Mouse (Mus musculus) cerebellum, adult 18-20 months (tissue): ENCODE measurements at regions not wholly inside any gene's neighbourhood (a gene's known extent, or its start where the extent isn't known, plus 50 kb on each side); places are given as distances from the start of the nearest gene placed in this dataset.

Experiments used
- DNase-seq, 2 experiments: peaks; one replicate each; pipeline ENCODE4 v3.0.0; 2021

DNA sequence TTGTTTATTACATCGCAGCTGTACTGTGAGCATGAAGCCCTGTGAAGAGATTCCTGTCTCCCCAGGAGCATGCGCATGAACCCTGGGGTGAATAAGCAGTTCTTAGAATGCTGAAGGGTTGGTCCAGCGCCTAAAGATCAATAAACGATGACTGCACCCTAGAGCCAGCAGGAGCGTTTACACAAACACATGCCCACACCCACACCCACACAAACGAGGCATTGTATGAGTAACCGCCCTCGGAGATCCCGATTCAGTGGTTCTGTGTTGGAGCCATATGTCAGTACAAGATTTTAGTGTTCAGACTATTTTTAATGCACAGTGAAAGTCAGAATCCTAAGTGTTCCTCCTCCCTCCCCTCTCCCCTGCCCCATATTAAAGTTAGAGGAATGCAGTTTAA lies 57.3 kb downstream of the Edn1 start:
- no peak for DNase-seq

DNA sequence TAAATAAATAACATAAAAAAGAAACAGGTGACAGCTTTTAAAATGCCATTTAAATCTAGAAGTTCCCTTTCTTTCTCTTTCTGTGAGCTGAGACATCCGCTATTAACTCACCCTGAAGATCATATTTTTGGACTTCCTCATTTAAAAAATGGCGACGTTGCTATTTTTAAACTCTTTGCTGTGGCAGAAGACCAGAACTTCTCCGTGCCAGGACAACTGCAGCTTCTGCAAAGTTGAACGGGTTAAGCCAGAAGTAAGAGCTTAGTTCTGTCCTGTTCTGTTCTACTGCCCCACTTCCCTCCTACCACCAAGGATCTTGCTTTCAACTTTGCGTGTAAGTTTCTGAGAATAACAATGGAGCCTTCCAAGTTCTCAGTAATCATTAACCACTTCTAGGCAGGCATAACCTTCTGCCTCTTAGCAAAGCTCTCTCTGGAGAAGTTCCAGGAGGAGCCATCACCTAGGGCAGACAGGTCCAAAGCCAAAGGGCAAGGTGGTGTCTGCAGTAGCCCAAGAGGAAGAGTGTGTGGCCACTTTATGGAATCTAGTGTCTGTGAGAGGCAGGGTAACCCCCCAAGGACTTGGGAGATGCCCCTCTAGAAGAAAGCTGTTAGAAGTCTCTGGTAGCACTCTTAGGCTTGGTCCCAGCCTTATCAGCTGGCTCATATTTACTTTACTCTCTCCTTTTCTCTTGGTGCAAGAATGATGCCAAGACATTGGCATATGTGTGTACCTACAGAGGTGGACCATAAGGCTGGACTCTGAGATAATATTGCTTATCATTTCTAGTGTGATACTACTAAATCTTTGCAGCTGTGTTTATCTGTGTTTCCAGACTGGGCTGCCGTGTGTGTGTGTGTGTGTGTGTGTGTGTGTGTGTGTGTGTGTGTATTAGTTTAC lies 66.6 kb downstream of the Edn1 start:
- DNase-seq: no peak

GRCm38 (mm10) chr13:42369826-42370225 lies 68.5 kb downstream of the Edn1 start:
- DNase-seq: no peak

DNA sequence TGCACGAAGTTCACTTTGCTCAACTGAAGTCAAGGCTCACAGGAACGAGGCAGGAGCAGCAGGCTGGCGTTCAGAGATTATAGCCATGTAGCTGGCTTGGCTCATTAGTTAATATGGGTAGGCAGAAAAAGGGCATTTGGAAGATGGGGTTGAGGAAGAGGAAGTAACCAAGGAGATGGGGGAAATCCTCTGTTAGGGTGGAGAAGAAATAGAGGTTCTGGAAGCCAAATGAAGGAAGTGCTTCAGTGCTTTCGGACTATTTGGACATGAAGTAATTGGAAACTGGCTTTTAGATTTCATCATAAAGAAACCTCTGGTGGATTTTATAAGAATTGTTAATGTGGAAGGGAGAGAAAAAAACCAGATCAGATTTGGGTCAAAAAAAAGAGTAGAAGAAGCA lies 70.9 kb downstream of the Edn1 start:
- no peak for DNase-seq

DNA sequence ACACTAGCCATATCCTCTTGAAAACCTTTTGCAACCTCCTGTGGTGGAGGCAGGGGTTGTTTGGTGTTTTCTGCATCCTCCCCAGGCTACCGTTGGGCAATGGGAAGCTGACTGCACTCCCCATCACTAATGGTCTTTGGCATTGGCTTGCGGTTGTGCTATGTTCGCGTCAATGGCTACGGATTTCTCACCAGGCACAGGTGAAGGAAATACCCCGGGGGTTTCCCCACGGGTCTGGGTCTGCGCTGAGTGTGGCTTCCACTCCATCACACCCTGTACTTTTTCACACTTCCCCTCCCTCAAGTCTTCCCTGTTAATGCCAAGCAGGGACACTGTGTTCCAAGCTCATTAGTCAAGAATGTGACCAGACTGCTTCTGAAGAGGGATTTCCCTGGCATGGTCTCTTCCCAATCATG lies 72.9 kb downstream of the Edn1 start:
- no peak for DNase-seq

DNA sequence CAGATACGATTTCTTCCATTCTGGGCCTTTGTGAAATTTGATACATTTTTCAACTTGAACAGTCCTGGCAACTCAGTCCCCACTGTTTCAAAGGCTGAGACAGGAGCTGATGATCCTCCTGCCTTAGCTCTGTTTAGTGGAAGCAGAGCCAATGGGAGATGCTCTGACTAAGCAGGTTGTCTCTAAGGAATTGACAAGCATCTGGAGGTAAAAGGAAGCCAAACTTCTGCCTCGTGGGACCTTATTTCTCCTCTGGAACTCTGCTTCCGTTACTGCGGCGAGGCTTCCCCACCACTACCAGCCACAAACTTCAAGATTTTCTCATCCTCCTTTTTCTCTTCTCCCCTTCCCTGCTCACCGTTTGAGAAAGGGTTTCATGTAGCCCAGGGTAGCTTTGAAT lies 78.4 kb downstream of the Edn1 start:
- DNase-seq: no peak

DNA sequence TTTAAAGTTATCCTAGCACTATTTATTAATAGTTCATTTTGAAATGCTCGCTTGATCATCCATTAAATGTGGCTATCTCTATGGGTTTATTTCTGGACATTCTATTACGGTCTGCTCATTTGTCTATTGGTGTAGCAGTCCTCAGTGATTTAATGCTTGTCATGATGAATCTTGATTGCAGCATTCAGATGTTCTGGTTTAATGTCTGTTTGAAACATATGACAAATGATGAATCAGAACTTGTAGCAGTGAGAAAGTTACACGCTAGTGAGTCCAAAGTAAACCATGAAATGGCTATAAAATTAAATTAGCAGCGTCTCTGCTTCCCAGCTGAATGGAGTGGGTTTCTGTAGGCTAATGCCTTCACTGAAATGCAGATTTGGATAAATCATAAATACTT lies 81.8 kb downstream of the Edn1 start:
- DNase-seq: no peak

- no peak for DNase-seq
Measured at GRCm38 (mm10) chr13:42390389-42390788, 89.1 kb downstream of the Edn1 start.

DNA sequence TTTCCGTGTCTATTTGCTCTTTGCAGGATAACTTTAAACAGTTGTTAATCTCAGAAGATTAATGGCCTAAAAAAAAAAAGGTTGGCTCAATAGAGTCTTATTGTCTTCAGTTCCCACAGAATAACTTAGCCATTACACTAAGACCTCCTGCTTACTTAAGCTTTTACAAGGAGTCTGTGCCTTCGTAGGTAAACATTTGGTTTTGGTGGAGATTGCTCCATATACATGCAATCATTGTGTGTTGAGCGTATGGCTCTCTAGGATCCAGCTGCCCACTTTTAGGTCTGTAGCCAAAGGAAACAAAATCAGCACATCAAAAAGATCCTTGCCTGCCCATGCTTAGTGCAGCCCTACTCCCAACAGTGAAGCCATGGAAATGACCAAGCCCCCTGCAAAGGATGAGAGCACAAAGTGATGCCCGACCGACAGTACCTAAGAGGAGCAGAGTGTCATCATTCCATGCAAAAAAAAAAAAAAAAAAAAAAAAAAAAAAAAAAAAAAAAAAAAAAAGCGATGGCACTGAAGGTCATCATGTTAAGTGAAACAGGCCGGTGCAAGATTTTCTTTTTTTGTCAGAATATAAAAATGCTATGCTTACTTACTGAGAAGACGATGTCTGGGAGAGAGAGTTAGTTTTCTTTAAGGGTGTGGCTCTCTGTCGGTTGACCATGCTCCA lies 90.2 kb downstream of the Edn1 start:
- no peak for DNase-seq

DNA sequence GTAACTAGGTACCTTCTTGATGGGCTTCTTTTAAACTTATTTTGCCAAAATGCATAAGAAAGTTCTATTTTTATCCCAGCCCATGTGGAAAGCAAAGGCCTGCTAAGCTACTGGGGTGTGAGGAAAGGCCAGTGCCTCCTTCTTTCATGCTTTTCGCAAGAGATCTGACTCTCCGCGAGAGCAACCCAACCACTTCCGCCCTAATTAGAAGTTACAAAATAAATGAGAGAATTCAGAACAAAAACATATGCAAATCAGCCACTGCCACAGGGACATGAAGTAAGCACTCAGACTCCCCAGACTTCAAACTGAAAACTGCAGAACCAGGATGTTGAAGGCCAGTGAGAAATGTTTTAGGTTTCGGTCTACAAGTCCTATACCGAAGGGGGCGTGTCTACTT lies 91.4 kb downstream of the Edn1 start:
- DNase-seq: no peak

DNA sequence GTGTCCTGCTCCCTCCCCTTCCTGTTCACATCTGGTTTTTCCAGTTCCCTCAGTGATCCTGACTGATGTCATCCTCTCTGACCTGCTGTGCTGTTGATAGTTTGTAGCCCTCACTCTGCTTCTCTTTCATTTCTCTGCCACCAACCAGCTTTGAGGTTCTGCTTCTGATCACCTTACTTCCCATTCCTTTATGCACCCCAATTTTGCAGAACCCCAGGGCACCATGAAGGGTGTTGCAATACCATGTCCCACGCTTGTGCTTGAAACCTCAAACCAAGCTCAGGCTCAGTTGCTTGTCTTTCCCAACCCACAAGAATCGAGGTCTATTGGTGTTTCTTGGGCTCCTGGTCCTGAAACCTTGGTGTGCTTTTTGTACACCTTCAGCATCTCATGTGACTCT lies 93.3 kb downstream of the Edn1 start:
- DNase-seq: no peak

DNA sequence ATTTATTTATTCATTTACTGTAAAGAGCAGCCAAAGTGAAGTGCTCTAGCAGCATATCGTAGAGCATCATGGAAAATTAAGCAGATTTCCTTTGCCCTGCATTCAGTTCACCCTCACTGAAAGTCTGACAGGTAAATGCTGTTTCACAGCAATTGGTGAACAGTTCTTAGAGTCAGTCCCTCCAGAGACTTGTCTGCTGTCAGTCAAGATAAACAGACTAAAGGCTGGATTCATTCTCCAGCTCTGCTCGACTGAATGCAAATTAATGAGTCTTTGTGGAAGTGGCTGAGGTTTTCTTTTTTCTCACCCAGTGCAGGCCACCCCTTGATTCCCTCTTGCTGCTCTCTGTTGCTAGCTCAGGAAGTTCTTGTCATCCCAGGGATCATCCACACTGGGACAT lies 100.2 kb downstream of the Edn1 start:
- no peak for DNase-seq

DNA sequence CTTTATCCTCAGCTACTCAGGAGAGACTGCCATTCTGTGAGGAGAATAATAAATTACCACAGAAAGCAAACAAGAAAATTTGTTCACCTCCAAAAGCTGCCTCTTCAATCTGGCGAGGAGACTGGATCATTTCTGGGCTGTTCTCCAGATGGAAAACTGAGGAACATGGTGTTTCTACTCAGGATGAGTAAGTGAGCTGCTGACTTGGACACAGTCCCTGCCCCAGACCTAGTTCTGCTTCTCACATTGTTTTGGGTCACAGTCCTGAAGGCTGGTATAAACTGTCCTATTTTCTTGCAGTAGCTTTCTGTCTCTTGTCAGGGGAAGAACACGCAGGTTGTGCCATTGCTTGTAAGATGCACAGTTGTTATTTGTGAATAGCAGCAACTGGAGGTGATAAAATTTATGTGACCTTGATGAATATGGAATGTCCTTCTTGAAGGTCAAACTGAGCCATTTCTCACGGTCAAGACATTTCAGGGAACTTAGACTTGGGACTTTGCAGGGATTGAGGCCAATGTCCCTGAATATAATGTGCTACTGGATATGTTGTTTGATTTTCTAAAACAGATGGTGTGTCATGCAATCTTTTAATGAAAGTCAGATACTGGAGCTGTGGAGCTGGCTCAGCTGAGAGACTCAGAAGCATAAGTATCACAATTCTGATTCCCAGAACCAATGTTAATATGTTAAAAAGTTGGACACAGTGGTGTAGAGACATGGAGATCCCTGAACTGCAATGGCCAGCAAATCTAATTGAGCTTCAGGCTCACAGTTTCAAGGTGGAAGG lies 102.2 kb downstream of the Edn1 start:
- peak; percentile 27 to 46 for DNase-seq

GRCm38 (mm10) chr13:42412652-42413282 lies 111.5 kb downstream of the Edn1 start:
- DNase-seq: no peak

GRCm38 (mm10) chr13:42446921-42447320 lies 145.6 kb downstream of the Edn1 start:
- DNase-seq: no peak

DNA sequence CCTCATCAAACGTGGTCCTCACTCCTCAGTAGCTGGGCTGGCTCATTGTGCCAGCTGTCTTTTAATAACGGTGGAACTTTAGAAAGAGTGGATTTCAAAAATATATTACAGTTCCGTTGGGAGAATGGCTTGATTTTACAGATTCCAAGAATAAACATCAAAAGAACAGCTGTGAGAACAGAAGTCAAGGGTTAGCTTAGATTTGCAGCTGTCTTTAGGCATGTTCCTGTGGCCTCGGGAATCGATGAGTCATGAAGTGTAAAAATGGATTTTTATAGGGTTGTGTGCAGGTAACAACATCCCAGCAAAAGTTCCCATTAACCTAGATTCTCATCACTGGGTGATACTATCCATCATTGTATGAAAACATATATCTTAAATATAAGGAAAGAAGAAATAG lies 152.4 kb downstream of the Edn1 start:
- DNase-seq: no peak

GRCm38 (mm10) chr13:42459892-42460291 lies 158.6 kb downstream of the Edn1 start:
- DNase-seq: no peak

DNA sequence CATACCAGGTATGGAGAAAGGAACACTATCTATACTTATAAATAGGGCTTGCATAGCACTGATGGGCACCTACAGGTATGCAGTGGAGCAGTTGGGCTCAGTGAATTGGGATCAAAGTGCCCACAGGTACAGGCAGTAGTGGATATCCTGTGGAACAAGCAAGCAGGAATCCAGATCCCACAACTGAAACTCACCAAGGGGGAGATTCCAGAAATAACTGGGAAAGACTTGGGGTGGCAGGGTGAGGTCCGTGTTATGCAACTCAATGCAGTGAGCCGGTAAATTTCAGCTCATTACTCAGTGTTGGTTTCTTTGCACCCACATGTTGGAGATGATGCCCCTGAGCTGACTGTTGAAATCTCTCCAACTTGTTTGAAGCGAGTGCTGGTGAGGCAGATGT lies 177.5 kb downstream of the Edn1 start:
- DNase-seq: no peak

DNA sequence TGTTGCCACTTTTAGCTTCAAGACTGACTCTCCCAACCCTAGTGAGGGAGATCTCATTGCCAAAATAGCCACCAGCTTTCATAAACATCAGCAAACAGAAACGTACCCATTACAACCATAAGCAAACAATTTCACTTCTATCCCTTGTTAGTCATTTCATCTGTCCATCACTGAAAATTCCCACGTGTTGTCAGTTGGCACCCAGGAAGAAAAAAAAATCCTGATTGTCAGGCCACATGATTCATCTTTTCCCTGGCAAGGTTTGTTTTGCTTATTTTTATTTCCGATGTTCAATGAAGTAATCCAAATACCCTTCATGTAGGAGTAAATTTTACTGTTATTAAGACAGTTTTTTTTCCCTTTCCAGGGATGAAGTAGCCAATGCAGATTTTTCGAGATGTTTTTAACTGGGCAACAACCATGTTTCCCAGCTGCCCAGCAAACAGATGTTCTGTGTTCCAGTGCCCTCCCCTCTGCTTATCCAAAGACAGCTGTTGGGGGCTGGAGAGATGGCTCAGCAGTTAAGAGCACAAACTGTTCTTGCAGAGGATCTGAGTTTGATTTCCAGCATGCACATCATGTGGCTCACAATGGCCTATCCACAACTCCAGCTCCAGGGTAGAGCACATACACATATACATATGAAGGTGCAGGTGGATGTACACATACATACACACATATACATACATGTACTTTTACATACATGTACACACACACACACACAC lies 189.3 kb upstream of the Phactr1 start:
- no peak for DNase-seq

DNA sequence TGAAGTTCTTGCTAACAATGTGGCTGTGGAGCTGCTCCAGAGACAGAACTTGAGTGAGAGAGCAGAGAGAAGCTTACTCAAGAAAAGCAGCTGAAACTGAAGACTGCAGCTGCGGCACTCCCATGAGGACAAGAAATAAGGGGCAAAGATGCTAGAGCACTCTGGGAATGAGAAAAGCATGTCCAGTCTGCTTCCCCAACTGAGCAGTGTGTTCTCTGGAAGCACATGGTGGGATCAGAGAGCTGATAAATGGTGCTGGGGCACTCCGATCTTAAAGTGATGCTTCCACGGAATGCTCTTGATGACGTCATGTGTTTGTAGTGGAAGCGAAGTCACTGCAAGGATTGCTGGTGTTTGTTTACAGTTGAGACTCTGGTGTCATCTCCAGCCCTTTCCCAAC lies 186.1 kb upstream of the Phactr1 start:
- no peak for DNase-seq

- no peak for DNase-seq
Measured at GRCm38 (mm10) chr13:42498351-42498750, 182.1 kb upstream of the Phactr1 start.

DNA sequence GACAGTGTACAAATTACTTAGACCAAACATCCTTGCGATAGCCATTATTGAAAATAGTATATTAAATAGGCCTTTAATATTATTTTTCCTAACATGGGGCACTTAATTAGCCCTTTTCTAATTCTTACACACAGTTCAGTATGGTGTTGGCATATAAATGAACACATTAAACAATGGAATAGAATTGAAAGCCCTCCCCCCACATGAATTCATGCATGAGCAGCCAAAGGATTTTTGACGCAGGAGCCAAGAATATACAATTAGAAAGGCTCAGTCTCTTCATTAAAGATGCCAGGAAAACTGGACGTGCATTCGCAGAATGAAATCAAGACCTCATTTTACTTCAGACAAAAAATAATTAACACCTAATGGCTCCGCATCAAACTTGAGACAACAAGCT lies 172.9 kb upstream of the Phactr1 start:
- no peak for DNase-seq
